Mouse (Mus musculus): ENCODE measurements around the gene Coro7.

Gene Coro7

DNA sequence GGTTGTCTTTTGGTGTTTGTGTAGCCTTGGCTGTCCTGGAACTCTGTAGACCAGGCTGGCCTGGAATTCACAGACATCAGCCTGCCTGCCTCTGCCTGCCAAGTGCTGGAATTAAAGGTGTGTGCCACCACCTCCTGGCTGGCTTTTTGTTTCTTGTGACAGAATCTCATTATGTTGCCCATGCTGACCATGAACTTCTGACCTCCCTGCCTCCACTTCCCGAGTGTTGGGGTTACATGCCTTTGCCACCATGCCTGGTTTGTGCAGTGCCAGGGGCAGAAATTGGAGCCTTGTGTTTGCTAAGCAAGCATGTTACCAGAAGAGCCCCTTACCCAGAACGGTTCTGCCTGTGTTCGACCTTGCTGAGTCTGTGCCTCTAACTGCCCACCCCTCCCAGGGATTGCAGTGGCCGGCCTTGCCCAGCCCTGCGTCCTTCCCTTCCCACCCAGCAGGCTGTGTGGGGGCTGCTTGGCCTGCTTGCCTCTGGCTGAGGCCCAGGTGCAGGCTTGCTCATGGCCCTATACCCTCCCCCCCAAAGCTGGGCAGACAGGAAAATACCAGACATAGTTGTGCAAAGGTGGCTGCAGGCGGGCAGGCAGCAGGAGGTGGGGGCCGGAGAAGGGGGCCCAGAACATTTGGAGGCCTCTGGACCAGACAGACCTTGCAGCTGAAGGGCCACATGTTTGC lies 76.7 kb downstream of the Coro7 start:
- CTCF ChIA-PET: interaction anchor here in 3 of 4 experiments (1.0 to 1.4 kb wide), 6 partner anchors 10 to 114 kb away, joined by 3 to 4 read pairs (median 3); no protein-coding TSS in a partner anchor
- POLR2A ChIA-PET: interaction anchor here (0.5 to 34.6 kb wide), 19 partner anchors 8 to 278 kb away, joined by 3 to 632 read pairs (median 4); partner anchors contain the start of genes Glis2 (in 2 of the 4), Srl (in 2 of the 4), Coro7 (in 1 of the 4) and Tfap4 (in 1 of the 4)

DNA sequence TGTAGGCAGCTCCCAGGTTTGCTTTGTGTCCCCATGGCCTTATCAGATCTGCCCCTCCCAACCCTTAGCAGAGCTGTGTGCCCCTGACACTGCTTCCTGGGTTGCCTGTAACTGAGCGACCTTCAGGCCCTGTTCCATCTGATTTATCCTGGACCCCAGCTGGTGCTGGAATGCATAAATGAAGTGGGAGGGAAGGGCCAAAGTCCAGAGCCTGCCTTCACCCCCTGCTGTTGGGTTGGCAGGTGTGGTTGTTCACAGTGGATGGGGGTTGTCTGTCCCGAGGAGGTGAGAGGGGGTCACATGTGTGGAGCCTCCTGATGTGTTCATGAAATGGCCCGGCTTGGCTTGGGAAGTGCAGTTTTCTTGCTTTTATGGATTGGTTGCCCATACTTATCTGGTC lies 77.4 kb downstream of the Coro7 start:
- CTCF ChIA-PET: interaction anchor here in 3 of 4 experiments (0.6 to 1.4 kb wide), 11 partner anchors 9 to 113 kb away, joined by 3 to 4 read pairs (median 3); no protein-coding TSS in a partner anchor
- POLR2A ChIA-PET: interaction anchor here in 3 of 4 experiments (0.6 to 34.6 kb wide), 20 partner anchors 8 to 278 kb away, joined by 3 to 632 read pairs (median 8); partner anchors contain the start of genes Tfap4 (in 2 of the 3), Cdip1 (in 1 of the 3), Coro7 (in 1 of the 3) and Srl (in 1 of the 3)

DNA sequence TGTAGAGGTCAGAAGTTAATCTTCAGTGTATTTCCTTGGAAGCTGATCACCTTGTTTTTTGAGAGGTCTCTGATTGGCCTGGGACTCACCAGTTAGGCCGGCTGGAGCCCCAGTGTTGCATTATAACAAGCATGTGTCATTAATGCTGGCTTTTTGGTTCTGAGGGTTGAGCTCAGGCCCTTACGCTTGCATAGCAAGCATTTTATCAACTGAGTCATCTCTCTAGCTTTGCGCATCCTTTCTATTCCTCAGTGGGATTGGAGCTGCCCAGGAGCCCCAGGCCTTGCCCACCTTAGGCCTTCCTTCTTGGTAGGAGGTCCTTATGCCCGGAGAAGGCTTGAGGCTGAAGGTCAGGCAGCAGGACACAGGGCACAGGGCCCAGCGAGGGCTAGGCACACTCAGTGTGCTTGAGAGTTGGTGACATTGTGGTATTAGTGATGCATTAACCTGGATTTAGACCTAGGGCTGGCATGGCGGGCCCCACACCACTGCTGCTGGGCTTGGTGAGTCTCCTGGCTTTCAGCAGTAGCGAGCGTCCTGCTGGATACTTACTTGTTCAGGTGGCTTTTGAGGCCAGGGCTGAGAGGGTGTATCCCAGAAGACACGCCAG lies 78.8 kb downstream of the Coro7 start:
- CTCF ChIA-PET: interaction anchor here in 3 of 4 experiments (0.8 to 1.7 kb wide), 6 partner anchors 8 to 66 kb away, joined by 3 to 7 read pairs (median 4); partner anchors contain the start of gene Tfap4 (in 1 of the 3)
- POLR2A ChIA-PET: interaction anchor here in 3 of 4 experiments (0.5 to 34.6 kb wide), 25 partner anchors 9 to 280 kb away, joined by 3 to 632 read pairs (median 6); partner anchors contain the start of genes Tfap4 (in 3 of the 3), Pam16 (in 1 of the 3) and Ubald1 (in 1 of the 3)

DNA sequence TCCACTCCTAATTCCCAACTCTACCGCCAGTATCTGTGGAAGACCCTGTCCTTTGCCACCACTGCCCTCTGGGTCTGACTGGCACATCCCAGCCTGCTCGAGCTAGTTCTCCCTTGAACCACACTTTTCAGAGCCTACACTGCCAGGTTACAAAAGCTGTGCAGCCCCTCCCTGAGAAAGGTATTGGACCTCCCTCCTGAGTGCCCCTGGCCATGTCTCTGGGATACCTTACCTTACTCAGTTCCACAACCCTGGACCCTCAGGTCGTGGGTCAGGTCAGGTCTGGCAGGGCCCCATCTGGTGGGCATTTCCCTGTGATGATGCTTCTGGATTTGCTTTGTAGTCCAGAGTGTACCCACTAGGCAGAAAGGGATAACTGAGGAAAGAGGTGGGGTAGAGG lies 80.0 kb downstream of the Coro7 start:
- ChIA-PET CTCF (interaction anchor here in 2 of 4 experiments (0.6 to 1.7 kb wide), 5 partner anchors 8 to 67 kb away, joined by 3 to 7 read pairs (median 4); partner anchors contain the start of gene Tfap4 (in 1 of the 2)), POLR2A (interaction anchor here in 3 of 4 experiments (0.7 to 34.6 kb wide), 19 partner anchors 9 to 281 kb away, joined by 3 to 632 read pairs (median 4); partner anchors contain the start of genes Pam16 (in 2 of the 3), Tfap4 (in 2 of the 3) and Srl (in 1 of the 3))

DNA sequence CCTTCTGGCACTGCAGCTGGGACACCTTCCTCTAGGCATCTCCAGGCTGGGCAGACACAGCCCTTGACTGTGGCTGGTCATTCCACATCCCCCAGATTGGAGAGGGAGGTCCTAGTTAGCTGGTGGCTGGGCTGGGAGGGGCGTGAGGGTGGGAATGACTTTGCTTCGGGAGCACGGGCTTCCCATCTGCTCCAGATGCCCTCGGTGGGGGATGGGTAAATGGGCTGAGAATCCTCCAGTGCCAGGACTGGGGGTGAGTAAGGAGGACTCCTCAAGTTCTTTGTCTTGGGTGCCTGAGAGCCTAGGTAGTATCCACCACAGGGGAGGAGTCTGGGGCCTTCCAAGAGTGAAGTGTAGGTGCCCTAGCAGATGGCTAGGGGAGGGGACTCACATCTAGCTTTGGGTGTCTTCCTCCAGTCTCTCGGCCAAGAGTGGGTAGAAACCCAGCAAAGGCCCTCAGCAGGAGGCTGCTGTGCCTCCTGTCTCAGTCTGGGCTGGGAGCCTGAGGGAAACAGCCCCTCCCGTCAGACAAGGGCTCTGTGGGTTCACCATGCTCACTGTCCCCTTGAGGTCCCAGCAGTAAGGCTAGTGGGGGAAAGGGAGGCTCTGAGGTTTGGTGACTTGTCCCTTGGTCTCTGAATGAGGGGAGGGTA lies 80.6 kb downstream of the Coro7 start:
- POLR2A ChIA-PET: interaction anchor here in 2 of 4 experiments (0.7 to 34.6 kb wide), 18 partner anchors 9 to 282 kb away, joined by 3 to 632 read pairs (median 4); partner anchors contain the start of genes Tfap4 (in 2 of the 2), Coro7 (in 1 of the 2) and Srl (in 1 of the 2)
- CTCF ChIA-PET: interaction anchor here in 2 of 4 experiments (0.9 to 1.3 kb wide), 5 partner anchors 9 to 39 kb away, joined by 3 to 7 read pairs (median 4); partner anchors contain the start of gene Tfap4 (in 1 of the 2)

DNA sequence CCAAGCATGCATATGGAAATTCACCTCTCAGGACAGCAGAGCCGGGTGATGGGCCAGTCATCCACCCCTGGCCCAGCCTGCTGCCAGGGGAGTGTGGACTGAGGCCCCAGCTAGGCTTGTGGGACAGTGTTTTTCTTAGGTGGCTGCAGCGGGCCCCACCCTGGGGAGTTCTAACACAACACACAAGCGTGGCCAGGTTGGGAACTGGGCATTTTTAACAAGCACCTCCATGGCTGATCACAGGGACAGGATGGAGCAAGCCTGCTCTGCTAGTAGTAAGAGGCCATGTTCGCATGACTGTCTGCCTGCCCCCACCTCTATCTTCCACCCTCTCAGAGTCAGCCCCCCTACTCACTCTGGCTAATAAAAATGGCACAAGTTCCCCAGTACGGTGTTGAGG lies 81.5 kb downstream of the Coro7 start:
- ChIA-PET POLR2A (interaction anchor here in 2 of 4 experiments (0.6 to 34.6 kb wide), 12 partner anchors 9 to 138 kb away, joined by 3 to 632 read pairs (median 19); partner anchors contain the start of genes Tfap4 (in 2 of the 2) and Coro7 (in 1 of the 2)), CTCF (interaction anchor here in 2 of 4 experiments (0.6 to 1.3 kb wide), 2 partner anchors 10 to 13 kb away, joined by 3 to 4 read pairs; no protein-coding TSS in a partner anchor)

DNA sequence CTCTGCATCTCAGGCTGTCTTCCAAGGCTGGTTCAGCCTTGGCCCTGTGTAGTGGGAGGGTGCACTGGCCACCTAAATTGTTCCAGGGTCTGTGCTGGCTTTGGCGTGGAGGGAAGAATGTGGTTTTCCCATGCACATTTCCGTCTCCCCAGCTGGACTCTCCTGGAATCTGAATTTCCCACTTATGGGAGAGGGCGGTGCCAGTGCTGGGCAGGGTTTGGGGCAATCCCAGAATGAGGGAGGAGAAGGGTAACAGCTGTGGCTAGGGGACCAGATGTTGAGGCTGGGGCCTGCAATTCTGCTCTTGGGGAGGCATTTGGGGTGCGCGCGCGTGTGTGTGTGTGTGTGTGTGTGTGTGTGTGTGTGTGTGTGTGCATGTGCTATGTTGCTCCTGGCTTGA lies 82.3 kb downstream of the Coro7 start:
- CTCF ChIA-PET: interaction anchor here in 2 of 4 experiments (1.0 to 2.0 kb wide), 3 partner anchors 10 to 37 kb away, joined by 3 to 7 read pairs (median 4); partner anchors contain the start of gene Tfap4 (in 1 of the 2)
- POLR2A ChIA-PET: interaction anchor here in 3 of 4 experiments (0.7 to 34.6 kb wide), 18 partner anchors 8 to 46 kb away, joined by 3 to 632 read pairs (median 6); partner anchors contain the start of genes Pam16 (in 2 of the 3) and Tfap4 (in 2 of the 3)

DNA sequence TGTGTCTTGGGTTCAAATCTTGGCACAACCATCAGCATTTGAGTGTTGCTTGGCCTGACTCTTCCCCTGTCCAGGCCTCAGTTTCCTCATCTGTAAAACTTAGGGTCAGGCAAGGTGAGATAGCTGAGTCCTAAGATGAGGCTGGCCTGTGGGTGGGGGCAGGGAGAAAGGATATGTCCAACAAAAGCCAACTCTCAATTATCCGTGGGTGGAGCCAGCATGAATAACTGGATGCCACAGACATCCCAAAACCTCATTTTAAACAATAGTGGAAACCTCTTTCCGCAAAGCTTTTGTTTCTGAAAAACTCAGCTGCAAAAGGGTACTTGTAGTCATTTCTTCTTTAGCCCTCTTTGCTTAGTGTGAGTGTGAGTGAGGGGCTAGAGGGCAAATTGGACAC lies 82.7 kb downstream of the Coro7 start:
- ChIA-PET POLR2A (interaction anchor here in 3 of 4 experiments (0.7 to 34.6 kb wide), 23 partner anchors 8 to 107 kb away, joined by 3 to 632 read pairs (median 5); partner anchors contain the start of genes Pam16 (in 2 of the 3), Tfap4 (in 2 of the 3) and Srl (in 1 of the 3)), CTCF (interaction anchor here in 3 of 4 experiments (0.6 to 2.0 kb wide), 9 partner anchors 11 to 37 kb away, joined by 3 to 15 read pairs (median 4); partner anchors contain the start of gene Tfap4 (in 3 of the 3))

DNA sequence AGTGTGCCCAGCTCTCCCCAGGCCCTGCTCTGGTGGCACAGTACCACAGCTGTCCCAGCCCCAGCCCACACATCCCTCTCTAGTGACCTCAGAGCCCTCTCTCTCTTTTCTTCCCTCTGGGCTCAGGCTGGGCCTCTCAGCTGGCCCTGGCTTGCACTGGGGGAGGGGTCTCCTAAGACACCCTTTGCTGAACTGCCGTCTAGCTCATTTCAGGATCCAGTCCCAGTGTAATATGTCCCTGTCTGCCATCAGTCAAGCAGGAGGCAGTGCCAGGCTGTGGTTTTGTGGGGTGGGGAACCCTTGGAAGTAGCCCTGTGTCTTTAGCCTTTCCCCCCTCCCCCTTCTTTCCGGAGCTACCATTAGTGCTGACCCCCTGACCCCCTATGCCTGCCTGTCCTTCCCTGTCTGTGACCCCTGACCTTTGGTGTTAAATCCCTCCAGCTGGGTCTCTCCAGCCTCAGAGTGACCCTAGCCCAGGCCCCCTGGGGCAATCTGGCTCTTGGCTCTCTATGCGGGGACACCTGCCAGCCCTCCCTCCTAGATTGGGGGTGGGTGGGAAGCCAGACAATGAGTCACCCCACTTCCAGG lies 83.3 kb downstream of the Coro7 start:
- ChIA-PET CTCF (interaction anchor here in 3 of 4 experiments (0.6 to 2.0 kb wide), 13 partner anchors 10 to 37 kb away, joined by 3 to 15 read pairs (median 4); partner anchors contain the start of gene Tfap4 (in 3 of the 3)), POLR2A (interaction anchor here (0.8 to 34.6 kb wide), 31 partner anchors 9 to 107 kb away, joined by 3 to 632 read pairs (median 4); partner anchors contain the start of genes Pam16 (in 2 of the 4), Srl (in 2 of the 4), Coro7 (in 1 of the 4) and Tfap4 (in 1 of the 4))

DNA sequence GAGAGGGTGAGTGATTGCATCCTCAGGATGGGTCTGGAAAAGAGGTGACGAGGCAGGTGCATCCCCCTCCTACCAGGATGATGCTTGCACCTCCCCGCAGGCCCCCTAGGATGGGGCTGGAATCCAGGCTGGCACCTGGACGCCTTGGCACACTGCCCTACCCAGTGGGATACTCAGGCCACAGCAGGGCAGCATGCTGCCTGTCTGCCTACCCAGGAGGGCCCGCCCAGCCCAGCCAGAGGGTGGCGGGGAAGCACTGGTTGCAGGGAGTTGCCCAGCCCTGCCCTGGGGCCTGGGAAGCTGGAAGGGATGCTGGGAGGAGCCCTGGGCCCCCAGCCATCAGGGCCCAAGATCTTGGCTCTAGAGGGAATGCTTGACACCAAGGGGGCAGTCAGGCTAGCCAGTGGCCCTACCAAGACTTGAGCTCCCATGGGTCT lies 84.0 kb downstream of the Coro7 start:
- ChIA-PET POLR2A (interaction anchor here (0.8 to 34.6 kb wide), 32 partner anchors 8 to 106 kb away, joined by 3 to 632 read pairs (median 4); partner anchors contain the start of genes Pam16 (in 2 of the 4), Srl (in 2 of the 4), Tfap4 (in 2 of the 4) and Coro7 (in 1 of the 4)), CTCF (interaction anchor here in 3 of 4 experiments (0.6 to 2.0 kb wide), 9 partner anchors 9 to 36 kb away, joined by 3 to 14 read pairs (median 6); partner anchors contain the start of gene Tfap4 (in 1 of the 3))

DNA sequence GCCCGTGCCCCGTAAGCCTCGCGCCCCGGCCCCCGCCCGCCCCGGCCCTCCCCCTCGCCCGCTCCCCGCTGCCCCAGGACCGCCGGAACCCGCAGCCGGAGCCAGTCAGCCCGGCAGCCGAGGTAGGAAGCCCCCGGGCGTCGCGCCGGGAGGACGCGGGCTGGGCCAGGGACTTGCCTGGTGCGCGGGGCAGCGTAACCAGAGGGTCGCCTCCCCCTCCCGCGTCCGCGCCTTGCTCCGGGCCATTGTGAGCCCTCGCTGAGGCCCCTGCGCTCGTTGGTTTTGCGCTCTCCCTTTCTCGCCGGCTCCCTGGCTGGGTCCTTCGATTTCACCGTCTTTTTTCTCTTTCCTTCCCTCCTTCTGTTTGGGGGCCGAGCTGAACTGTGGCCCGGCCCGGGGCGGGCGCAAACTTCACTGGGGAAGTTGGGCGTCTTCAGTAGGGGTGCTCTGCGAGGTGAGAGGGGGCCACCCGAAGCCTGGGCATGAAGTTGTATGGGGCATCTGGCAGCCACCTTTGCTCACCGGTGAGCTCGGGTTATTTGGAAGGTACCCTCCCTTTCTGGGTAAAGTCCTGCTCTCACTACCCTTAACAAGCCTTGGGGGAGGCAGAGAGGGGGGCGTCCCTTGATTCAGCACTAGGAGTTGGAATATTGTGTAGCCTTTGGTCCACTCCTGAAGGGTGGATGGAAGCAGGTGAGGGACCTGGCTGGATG lies 84.6 kb downstream of the Coro7 start:
- CTCF ChIA-PET: interaction anchor here in 3 of 4 experiments (0.6 to 2.0 kb wide), 8 partner anchors 9 to 86 kb away, joined by 3 to 12 read pairs (median 5); no protein-coding TSS in a partner anchor
- POLR2A ChIA-PET: interaction anchor here in 3 of 4 experiments (0.6 to 34.6 kb wide), 33 partner anchors 8 to 285 kb away, joined by 3 to 632 read pairs (median 5); partner anchors contain the start of genes Pam16 (in 3 of the 3), Tfap4 (in 2 of the 3), Coro7 (in 1 of the 3) and Srl (in 1 of the 3)

DNA sequence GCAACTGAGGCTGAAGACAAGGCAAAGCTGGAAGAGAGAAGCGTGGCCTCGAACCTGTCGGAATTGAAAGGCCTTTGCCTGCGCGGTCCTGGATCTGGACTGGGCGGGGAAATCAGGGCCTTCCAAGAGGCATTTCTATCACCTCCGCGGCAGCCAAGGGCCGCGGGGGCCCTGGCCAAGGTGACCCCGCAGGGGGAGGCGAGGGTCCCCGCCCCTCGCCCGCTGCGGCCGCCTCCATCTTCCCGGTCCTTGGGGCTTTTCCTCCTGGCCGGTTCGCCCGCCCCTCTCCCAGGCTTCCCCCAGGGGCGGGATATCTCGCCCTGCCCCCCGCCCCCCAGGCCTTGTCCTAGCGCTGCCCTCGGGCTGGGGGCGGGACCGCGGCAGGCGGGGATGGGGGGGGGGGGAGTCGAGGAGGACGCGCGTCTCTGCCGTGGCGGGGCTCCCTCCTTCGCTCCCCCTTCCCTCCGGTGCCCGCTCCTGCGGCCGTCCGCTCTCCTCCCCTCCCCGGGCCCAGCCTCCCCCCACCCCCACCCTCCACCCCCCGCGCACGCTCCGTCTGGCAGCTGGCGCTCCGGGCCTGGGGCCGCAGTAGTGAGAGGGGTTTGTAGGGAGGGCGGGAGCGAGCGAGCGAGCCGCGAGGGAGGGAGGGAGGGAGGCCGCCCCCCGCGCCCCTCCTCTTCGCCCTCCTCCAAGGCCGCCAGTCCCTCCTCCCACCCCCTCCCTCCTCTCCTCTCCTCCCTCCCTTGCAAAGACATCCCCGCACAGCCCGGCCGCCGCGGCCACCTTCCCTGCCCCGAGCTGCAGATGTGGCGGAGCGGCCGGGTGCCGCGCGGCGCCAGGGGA lies 85.4 kb downstream of the Coro7 start, which contains the start of gene Glis2:
Gene Glis2, plus strand, starts transcription at position 743 of the 843 bp plus-strand sequence.
- CTCF ChIA-PET: interaction anchor here in 3 of 4 experiments (0.6 to 2.1 kb wide), 16 partner anchors 7 to 86 kb away, joined by 3 to 27 read pairs (median 4); partner anchors contain the start of gene Tfap4 (in 2 of the 3)
- POLR2A ChIA-PET: interaction anchor here (0.6 to 34.6 kb wide), 37 partner anchors 8 to 483 kb away, joined by 3 to 632 read pairs (median 5); partner anchors contain the start of genes Tfap4 (in 4 of the 4), Pam16 (in 2 of the 4), Ubald1 (in 2 of the 4) and Srl (in 1 of the 4)

DNA sequence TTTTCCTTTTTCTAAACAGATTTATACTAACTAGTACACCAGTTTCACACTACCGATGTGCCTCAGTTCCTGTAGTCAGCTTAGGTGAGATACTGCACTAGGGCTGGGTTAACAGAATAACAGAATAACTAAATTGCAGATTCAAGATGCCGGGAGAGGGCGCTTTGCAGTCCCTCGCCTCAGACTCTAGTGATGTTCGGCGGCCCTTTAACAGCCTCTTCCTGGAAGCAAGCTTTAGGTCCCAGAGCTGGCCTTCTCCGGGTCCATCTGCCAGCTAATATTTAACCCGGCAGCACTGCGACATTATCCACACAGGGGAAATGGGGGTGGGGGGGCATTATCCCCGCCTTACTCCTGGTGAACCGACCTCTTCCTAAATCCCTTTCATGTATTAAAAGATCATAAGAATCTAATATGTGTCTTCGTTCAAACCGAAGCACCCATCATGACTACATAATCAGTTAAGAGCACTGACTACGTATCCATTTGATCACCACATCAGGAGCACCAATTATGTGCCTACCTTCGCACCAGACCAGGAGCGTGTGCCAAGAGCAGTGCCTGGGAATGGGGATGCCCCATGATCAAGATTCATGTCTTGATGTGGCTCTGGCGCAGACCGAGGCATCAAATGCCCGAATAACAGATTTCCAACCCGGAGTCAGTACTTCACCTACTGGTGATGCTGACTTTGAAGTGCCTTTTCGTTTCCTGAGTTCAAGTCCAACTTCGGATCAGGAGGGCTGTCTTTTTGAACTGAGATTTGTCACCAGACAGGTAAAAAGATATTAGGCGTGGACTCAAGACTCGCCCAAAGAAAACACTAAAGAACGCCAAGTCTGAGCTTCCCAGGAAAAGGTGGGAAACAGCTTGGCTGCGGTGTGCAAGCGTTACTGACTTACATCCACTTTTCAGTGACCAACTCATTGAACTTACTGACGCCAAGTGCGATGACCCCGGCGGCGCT lies 86.4 kb downstream of the Coro7 start:
- POLR2A ChIA-PET: interaction anchor here (0.6 to 34.6 kb wide), 29 partner anchors 7 to 484 kb away, joined by 3 to 632 read pairs (median 4); partner anchors contain the start of genes Tfap4 (in 3 of the 4), Pam16 (in 2 of the 4), Ubald1 (in 2 of the 4) and Cdip1 (in 1 of the 4)

More for the DNA sequence above, 86.4 kb downstream of the Coro7 start:
- CTCF ChIA-PET: interaction anchor here (0.6 to 2.1 kb wide), 26 partner anchors 8 to 874 kb away, joined by 3 to 27 read pairs (median 4); partner anchors contain the start of genes Tfap4 (in 3 of the 4), Pam16 (in 1 of the 4) and Srl (in 1 of the 4)

Data from embryonic stem cell, embryonic (primary cell).